Mouse (Mus musculus): ENCODE results near the gene Rps11. TPM values are rescaled to one million over a fixed set of nuclear protein-coding genes. Genes with fewer than 3 reads are reported as not detected.
"Not testable (repeated sequence)": the region's sequence is repeated elsewhere in the genome, so short reads cannot be mapped to it uniquely, and the experiment has no call there.

Gene Rps11
- total RNA-seq, 2 experiments from 2014 or later: 707 to 729 TPM

GRCm38 (mm10) chr7:45113476-45113875 lies 10.8 kb downstream of the Rps11 start:
- intact Hi-C loops (cut with DNase I): no loop called here
- no peak for DNase-seq

- intact Hi-C loops (cut with DNase I): no loop called here
- no peak for DNase-seq
These were observed 11.7 kb downstream of the Rps11 start for GRCm38 (mm10) chr7:45112529-45112928.

- intact Hi-C loops (cut with DNase I): no loop called here
- DNase-seq: no peak
These were observed 12.3 kb downstream of the Rps11 start for GRCm38 (mm10) chr7:45111940-45112339.

GRCm38 (mm10) chr7:45110089-45110488 lies 14.2 kb downstream of the Rps11 start:
- intact Hi-C loops (cut with DNase I); DNase-seq: not testable (repeated sequence)

- intact Hi-C loops (cut with DNase I): no loop called here
- DNase-seq: no peak
These were observed 17.1 kb downstream of the Rps11 start for GRCm38 (mm10) chr7:45107052-45107645.

- intact Hi-C loops (cut with DNase I): no loop called here
- DNase-seq: no peak
These were observed 17.8 kb downstream of the Rps11 start for GRCm38 (mm10) chr7:45106441-45106840.

- DNase-seq: no peak
- intact Hi-C loops (cut with DNase I): no loop called here
These were observed 18.7 kb downstream of the Rps11 start for GRCm38 (mm10) chr7:45105491-45105890.

- DNase-seq: no peak
- intact Hi-C loops (cut with DNase I): no loop called here
These were observed 19.3 kb downstream of the Rps11 start for GRCm38 (mm10) chr7:45104941-45105340.

- intact Hi-C loops (cut with DNase I): no loop called here
- DNase-seq: peak; percentile 75
These were observed 20.5 kb downstream of the Rps11 start, which contains the start of gene Fcgrt for GRCm38 (mm10) chr7:45103652-45104180. TSS of gene Fcgrt (minus strand) at chr7:45103851.

- intact Hi-C loops (cut with DNase I): no loop called here
- no peak for DNase-seq
These were observed 21.2 kb downstream of the Rps11 start for GRCm38 (mm10) chr7:45102940-45103585.

- intact Hi-C loops (cut with DNase I): no loop called here
- no peak for DNase-seq
These were observed 21.8 kb downstream of the Rps11 start for GRCm38 (mm10) chr7:45102441-45102840.

GRCm38 (mm10) chr7:45100046-45100445 lies 24.2 kb downstream of the Rps11 start:
- intact Hi-C loops (cut with DNase I): no loop called here
- no peak for DNase-seq

GRCm38 (mm10) chr7:45098541-45099240 lies 25.5 kb downstream of the Rps11 start:
- no peak for DNase-seq
- intact Hi-C loops (cut with DNase I): no loop called here

- DNase-seq: no peak
- intact Hi-C loops (cut with DNase I): no loop called here
These were observed 26.8 kb downstream of the Rps11 start for GRCm38 (mm10) chr7:45097479-45097878.

- DNase-seq; intact Hi-C loops (cut with DNase I): not testable (repeated sequence)
These were observed 28.3 kb downstream of the Rps11 start for GRCm38 (mm10) chr7:45095965-45096364.

GRCm38 (mm10) chr7:45095367-45095766 lies 28.9 kb downstream of the Rps11 start:
- intact Hi-C loops (cut with DNase I): no loop called here
- no peak for DNase-seq

- DNase-seq: no peak
- intact Hi-C loops (cut with DNase I): no loop called here
These were observed 30.1 kb downstream of the Rps11 start for GRCm38 (mm10) chr7:45094121-45094520.

GRCm38 (mm10) chr7:45093516-45093905 lies 30.7 kb downstream of the Rps11 start:
- no peak for DNase-seq
- intact Hi-C loops (cut with DNase I): no loop called here

GRCm38 (mm10) chr7:45092828-45093515 lies 31.3 kb downstream of the Rps11 start:
- DNase-seq: no peak
- intact Hi-C loops (cut with DNase I): no loop called here

- DNase-seq: peak; percentile 96
- intact Hi-C loops (cut with DNase I): no loop called here
These were observed 32.2 kb downstream of the Rps11 start, which contains the start of gene Rcn3 for GRCm38 (mm10) chr7:45092048-45092447. TSS of gene Rcn3 (minus strand) at chr7:45092221.

All from left cerebral cortex, postnatal 4 days (tissue).